ENCODE assay signal across 11 mouse cellular contexts in the genomic region with DNA sequence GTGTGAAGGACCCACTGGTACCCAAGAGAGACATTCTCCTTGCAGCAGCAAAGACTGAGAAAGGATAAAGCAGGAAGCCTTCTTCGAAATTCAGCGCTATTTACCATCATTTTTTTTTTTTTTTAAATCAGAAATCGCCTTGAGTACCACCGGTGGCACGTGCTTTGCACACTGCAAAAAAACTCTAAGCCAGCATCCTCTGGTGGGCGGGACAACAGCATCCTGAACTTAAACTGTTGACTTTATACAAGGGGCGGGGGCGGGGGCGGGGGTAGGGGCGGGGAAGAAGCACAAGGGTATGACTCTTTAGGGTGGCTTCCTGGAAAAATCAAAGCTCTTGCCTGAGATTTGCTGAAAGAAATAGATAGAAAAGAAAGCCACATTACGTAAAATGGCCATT. TPM values are rescaled to one million over a fixed set of nuclear protein-coding genes. Genes with fewer than 3 reads are reported as not detected.
A peak's percentile ranks its signal among the peaks of the same experiment; 100 is the strongest.
DNase-seq lines count a peak whose midpoint lies in the region; ATAC-seq lines count a peak whose summit lies in the region.
"Had no signal": no experiment of that assay in that cellular context is flagged by ENCODE, and none has a peak within 500 bp of the region (broad histone marks: within the 10 kb centered on the region; RNA-seq: fewer than 3 reads in every experiment).

No protein-coding gene starts in this region.

- peak overlapping the region; percentile 29 for H3K4me3 ChIP-seq in heart, embryonic 13.5 days
- H3K4me3 ChIP-seq in lung, embryonic 15.5 days, result peak overlapping the region; percentile 15; the same call in 1 of the 2 replicates
- no peak overlapping the region for H3K4me3 ChIP-seq in neural tube, embryonic 15.5 days (replicated peaks)
- H3K4me3 ChIP-seq: liver, embryonic 13.5 days had no signal

- ATAC-seq in heart, embryonic 13.5 days (ENCODE audit: extremely low read depth, insufficient number of reproducible peaks, low FRiP score, low TSS enrichment), result no peak
- ATAC-seq in lung, embryonic 15.5 days (ENCODE audit: borderline replicate concordance, extremely low read depth, low FRiP score, low TSS enrichment), result no peak
- ATAC-seq in neural tube, embryonic 15.5 days (ENCODE audit: low FRiP score), result no peak
- no peak for ATAC-seq in megakaryocyte, adult 5-6 weeks (ENCODE audit: poor library complexity, severe bottlenecking)

- no peaks in the 10 kb centered on the region for H3K4me1 ChIP-seq in heart, embryonic 13.5 days
- H3K4me1 ChIP-seq in lung, embryonic 15.5 days, result no peaks in the 10 kb centered on the region
- H3K4me1 ChIP-seq in neural tube, embryonic 15.5 days, result no peaks in the 10 kb centered on the region
- H3K4me1 ChIP-seq: liver, embryonic 13.5 days had no signal

- peak overlapping the region; percentile 59 for H3K4me2 ChIP-seq in heart, embryonic 13.5 days
- H3K4me2 ChIP-seq in lung, embryonic 15.5 days, result peak overlapping the region; percentile 49
- H3K4me2 ChIP-seq in neural tube, embryonic 15.5 days, result peak overlapping the region; percentile 37
- H3K4me2 ChIP-seq: liver, embryonic 13.5 days had no signal

- peaks cover 33% of the 10 kb centered on the region for H3K27me3 ChIP-seq in heart, embryonic 13.5 days (replicated peaks)
- peaks cover 10% of the 10 kb centered on the region for H3K27me3 ChIP-seq in lung, embryonic 15.5 days
- H3K27me3 ChIP-seq in neural tube, embryonic 15.5 days (replicated peaks), result no peaks in the 10 kb centered on the region

- no peaks in the 10 kb centered on the region for H3K36me3 ChIP-seq in heart, embryonic 13.5 days
- no peaks in the 10 kb centered on the region for H3K36me3 ChIP-seq in lung, embryonic 15.5 days
- no peaks in the 10 kb centered on the region for H3K36me3 ChIP-seq in neural tube, embryonic 15.5 days
- H3K36me3 ChIP-seq: liver, embryonic 13.5 days had no signal

- WGBS in heart, embryonic 13.5 days, result 21% methylated on average over 11 of the region's 11 CpGs
- WGBS in lung, embryonic 15.5 days, result 16% methylated on average over 11 of the region's 11 CpGs
- 27% methylated on average over 11 of the region's 11 CpGs for WGBS in neural tube, embryonic 15.5 days

- H3K27ac ChIP-seq in heart, embryonic 13.5 days (replicated peaks), result no peak overlapping the region
- H3K27ac ChIP-seq in lung, embryonic 15.5 days, result no peak overlapping the region
- H3K27ac ChIP-seq in neural tube, embryonic 15.5 days (replicated peaks), result no peak overlapping the region
- H3K27ac ChIP-seq: liver, embryonic 13.5 days had no signal

- intact Hi-C loops in heart, postnatal 10 days (cut with DNase I), result loop anchor here (10.0 kb wide), 1 partner anchor 435 kb away; no protein-coding TSS in a partner anchor

- no peaks in the 10 kb centered on the region for H3K9me3 ChIP-seq in heart, embryonic 13.5 days
- no peaks in the 10 kb centered on the region for H3K9me3 ChIP-seq in lung, embryonic 15.5 days
- H3K9me3 ChIP-seq in neural tube, embryonic 15.5 days (replicated peaks), result no peaks in the 10 kb centered on the region
- H3K9me3 ChIP-seq: liver, embryonic 13.5 days had no signal

- H3K9ac ChIP-seq in heart, embryonic 13.5 days, result no peak overlapping the region
- no peak overlapping the region for H3K9ac ChIP-seq in lung, embryonic 15.5 days
- H3K9ac ChIP-seq in neural tube, embryonic 15.5 days (replicated peaks), result no peak overlapping the region
- H3K9ac ChIP-seq: liver, embryonic 13.5 days had no signal

- DNase-seq in heart, postnatal 10 days, result no peak
- no peak for DNase-seq in lung, adult 18-20 months
- DNase-seq in induced T-regulatory cell, adult 2 months (ENCODE audit: low read depth), result peak; percentile 56
- no peak for DNase-seq in frontal cortex, adult 2 months (ENCODE audit: extremely low spot score in 1 of 2, low spot score in 1 of 2)
- DNase-seq: gastrocnemius, postnatal 10 days; liver, embryonic 13.5 days had no signal

RNA-seq across cellular contexts. Expression of gene Prkab1, which starts 15.4 kb away (rescaled TPM):
- polyA plus RNA-seq in heart, embryonic 13.5 days (2015; fragmentation: Nextera tagmentation; extraction: Ambion mirVana), result 43.1 and 43.9 TPM in 2 replicates
- total RNA-seq in heart, postnatal 10 days (2021), result 10 to 100 TPM; 61.9 to 71.1 TPM
- polyA plus RNA-seq in lung, embryonic 15.5 days (2015; fragmentation: Nextera tagmentation; extraction: Ambion mirVana), result 66.8 and 74.3 TPM in 2 replicates
- polyA plus RNA-seq in neural tube, embryonic 15.5 days (2015; fragmentation: Nextera tagmentation; extraction: Ambion mirVana), result 50.1 and 53.6 TPM in 2 replicates
- 56.7 and 62.7 TPM in 2 replicates for total RNA-seq in megakaryocyte, adult 5-6 weeks (2015)
- 27.1 and 29.2 TPM in 2 replicates for total RNA-seq in megakaryocyte, adult 5-6 weeks (2017)
- polyA plus RNA-seq in frontal cortex, adult 2 months (2012; rRNA removed), result 44.1 and 48.9 TPM in 2 replicates

RNA-seq across cellular contexts. Expression of gene Tmem233, which starts 43.3 kb away (rescaled TPM):
- 0.05 TPM in 1 of 2 replicates, not detected in the other for polyA plus RNA-seq in heart, embryonic 13.5 days (2015; fragmentation: Nextera tagmentation; extraction: Ambion mirVana)
- total RNA-seq in heart, postnatal 10 days (2021), result not detected
- 0.13 and 0.19 TPM in 2 replicates for polyA plus RNA-seq in lung, embryonic 15.5 days (2015; fragmentation: Nextera tagmentation; extraction: Ambion mirVana)
- polyA plus RNA-seq in neural tube, embryonic 15.5 days (2015; fragmentation: Nextera tagmentation; extraction: Ambion mirVana), result 0.10 TPM in 1 of 2 replicates, not detected in the other
- not detected in 2 replicates for total RNA-seq in megakaryocyte, adult 5-6 weeks (2015)
- total RNA-seq in megakaryocyte, adult 5-6 weeks (2017), result not detected in 2 replicates
- not detected in 2 replicates for polyA plus RNA-seq in frontal cortex, adult 2 months (2012; rRNA removed)
- polyA plus RNA-seq: large intestine, adult 2 months; liver, embryonic 13.5 days had no signal
